Mouse (Mus musculus) neural tube, embryonic 14.5 days (tissue): ENCODE measurements at regions not wholly inside any gene's neighbourhood (a gene's known extent, or its start where the extent isn't known, plus 50 kb on each side); places are given as distances from the start of the nearest gene placed in this dataset.

ENCODE experiments used
- ATAC-seq: fragments of 200-750 bp; cut with Nextera tagmentation; 2 replicates; pipeline ENCODE4 v1.8.0; 2017; ENCODE audit warnings: low read depth, mild to moderate bottlenecking, moderate TSS enrichment, moderate library complexity
- H3K27ac ChIP-seq: fragments of 300-500 bp; sonication (generic); 2 replicates; pipeline ENCODE4 v1.5.1; 2014; ENCODE audit warnings: low read depth, mild to moderate bottlenecking, control low read depth, low read length, moderate library complexity, mixed read lengths
- H3K27me3 ChIP-seq: fragments of 300-500 bp; sonication (generic); 2 replicates; pipeline ENCODE4 v1.6.1; 2014; ENCODE audit warnings: low read length; ENCODE audit not compliant: control insufficient read depth, insufficient read depth
- H3K36me3 ChIP-seq: fragments of 300-500 bp; sonication (generic); 2 replicates; pipeline ENCODE4 v1.6.1; 2014; ENCODE audit warnings: low read length, mixed read lengths; ENCODE audit not compliant: control insufficient read depth, insufficient read depth
- H3K4me1 ChIP-seq: fragments of 300-500 bp; sonication (generic); 2 replicates; pipeline ENCODE4 v1.6.1; 2014; ENCODE audit warnings: low read length; ENCODE audit not compliant: control insufficient read depth, insufficient read depth
- H3K4me2 ChIP-seq: fragments of 300-500 bp; sonication (generic); 2 replicates; pipeline ENCODE4 v1.6.1; 2014; ENCODE audit warnings: mild to moderate bottlenecking, low read depth, low read length, control low read depth
- H3K4me3 ChIP-seq: fragments of 300-500 bp; sonication (generic); 2 replicates; pipeline ENCODE4 v1.5.1; 2014; ENCODE audit warnings: low read depth, low read length, control low read depth, mixed read lengths
- H3K9ac ChIP-seq: fragments of 300-500 bp; sonication (generic); replicated peaks from 2 replicates; pipeline ENCODE4 v1.6.1; 2014; ENCODE audit warnings: low read depth, mild to moderate bottlenecking, control low read depth, low read length, mixed read lengths
- H3K9me3 ChIP-seq: fragments of 300-500 bp; sonication (generic); 2 replicates; pipeline ENCODE4 v1.6.1; 2016; ENCODE audit warnings: low read length; ENCODE audit not compliant: control insufficient read depth
- WGBS: fragments of 180-500 bp; shearing (Covaris S2); extraction: QIAGEN DNeasy Blood & Tissue Kit; methylation state at CpG from one replicate; pipeline ENCODE4 v1.1.7; 2014; 5-methylcytosine and 5-hydroxymethylcytosine counted together

DNA sequence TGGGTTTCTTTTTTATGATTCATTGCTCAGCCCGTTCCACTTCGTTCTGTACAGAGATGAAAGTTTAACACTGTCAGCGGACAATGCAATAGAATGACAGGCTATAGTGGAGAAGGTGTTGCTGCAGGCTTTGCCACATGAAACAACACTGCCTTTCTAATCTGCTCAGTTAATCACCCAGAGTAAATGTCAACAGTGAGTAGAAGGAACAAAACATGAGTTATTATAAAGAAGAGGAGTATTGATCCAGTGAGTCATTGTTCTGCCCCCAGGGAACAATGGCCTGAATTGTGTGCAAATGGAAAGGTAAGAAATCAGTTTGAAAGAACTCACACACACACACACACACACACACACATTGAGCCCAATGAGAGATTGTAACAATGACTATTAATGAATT is 118.2 kb downstream of the Qrsl1 start:
- Histone ChIP-seq H3K36me3 (no peaks in the 10 kb centered on the region), H3K4me3 (no peak overlapping the region), H3K4me2 (no peak overlapping the region), H3K27me3 (no peaks in the 10 kb centered on the region), H3K9me3 (peaks cover 3% of the 10 kb centered on the region; the same call in 1 of the 2 replicates), H3K9ac (no peak overlapping the region), H3K27ac (no peak overlapping the region), H3K4me1 (no peaks in the 10 kb centered on the region)
- ATAC-seq: no peak
- WGBS: 79% methylated on average over 3 of the region's 3 CpGs

GRCm38 (mm10) chr10:43790780-43791179 is 110.8 kb downstream of the Qrsl1 start:
- no peaks in the 10 kb centered on the region for H3K4me1 ChIP-seq
- H3K9ac ChIP-seq: no peak overlapping the region
- H3K36me3 ChIP-seq: no peaks in the 10 kb centered on the region
- ATAC-seq: no peak
- no peak overlapping the region for H3K27ac ChIP-seq
- H3K9me3 ChIP-seq: no peaks in the 10 kb centered on the region
- H3K27me3 ChIP-seq: no peaks in the 10 kb centered on the region
- H3K4me2 ChIP-seq: no peak overlapping the region
- H3K4me3 ChIP-seq: no peak overlapping the region
- WGBS: 91% methylated on average over 4 of the region's 4 CpGs

DNA sequence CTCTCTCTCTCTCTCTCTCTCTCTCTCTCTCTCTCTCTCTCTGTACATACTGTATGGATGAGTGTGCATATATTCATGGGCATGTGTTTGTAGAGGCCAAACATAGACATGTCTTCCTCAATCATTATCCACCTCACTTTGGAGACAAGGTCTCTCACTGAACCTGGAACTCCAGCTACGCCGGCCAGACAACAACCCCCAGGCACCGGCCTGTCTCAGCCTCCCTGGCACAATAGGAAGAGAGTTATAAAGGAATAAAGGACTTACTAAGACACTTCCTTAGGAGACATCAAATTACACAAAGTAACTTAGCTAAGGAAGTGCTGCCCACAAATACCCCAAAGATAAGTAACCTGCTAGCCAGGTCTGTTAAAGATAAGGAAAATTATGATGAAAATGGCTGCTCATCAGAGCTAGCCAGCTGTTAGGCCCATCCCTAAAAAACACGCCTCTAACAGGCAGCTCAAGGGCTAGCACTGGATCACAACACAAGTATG is 110.0 kb downstream of the Qrsl1 start:
- Histone ChIP-seq H3K4me2 (no peak overlapping the region), H3K27me3 (no peaks in the 10 kb centered on the region), H3K4me3 (no peak overlapping the region), H3K27ac (no peak overlapping the region), H3K4me1 (no peaks in the 10 kb centered on the region), H3K36me3 (no peaks in the 10 kb centered on the region), H3K9ac (no peak overlapping the region), H3K9me3 (no peaks in the 10 kb centered on the region)
- ATAC-seq: no peak
- 90% methylated on average over 4 of the region's 4 CpGs for WGBS

GRCm38 (mm10) chr10:43792618-43793017 is 108.9 kb downstream of the Qrsl1 start:
- Histone ChIP-seq H3K9ac (no peak overlapping the region), H3K4me2 (no peak overlapping the region), H3K27ac (no peak overlapping the region), H3K4me3 (no peak overlapping the region), H3K4me1 (no peaks in the 10 kb centered on the region), H3K27me3 (no peaks in the 10 kb centered on the region), H3K36me3 (no peaks in the 10 kb centered on the region), H3K9me3 (no peaks in the 10 kb centered on the region)
- ATAC-seq: no peak
- WGBS: 74% methylated on average over 3 of the region's 3 CpGs

DNA sequence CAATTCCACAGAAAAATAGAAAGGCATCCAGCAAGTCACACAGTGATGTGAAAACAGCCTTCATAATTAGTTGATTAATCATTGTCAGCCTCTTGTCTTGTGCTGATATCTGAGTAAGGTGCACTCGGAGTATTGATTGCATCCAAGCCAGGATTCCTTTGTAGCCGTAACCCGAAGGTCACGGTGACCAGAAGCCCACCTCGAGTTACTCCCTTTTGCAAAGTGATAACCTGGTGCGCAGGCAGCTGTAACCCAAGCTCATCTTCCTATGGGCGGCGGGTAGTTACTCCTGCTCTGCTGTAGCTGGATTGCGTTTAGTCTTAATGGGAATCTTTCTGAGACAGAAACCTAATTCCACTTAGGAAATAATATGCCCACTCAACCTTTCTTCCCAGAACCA is 107.0 kb downstream of the Qrsl1 start:
- 89% methylated on average over 9 of the region's 9 CpGs for WGBS
- Histone ChIP-seq H3K4me2 (no peak overlapping the region), H3K27me3 (no peaks in the 10 kb centered on the region), H3K4me3 (no peak overlapping the region), H3K36me3 (no peaks in the 10 kb centered on the region), H3K4me1 (no peaks in the 10 kb centered on the region), H3K27ac (no peak overlapping the region), H3K9me3 (no peaks in the 10 kb centered on the region), H3K9ac (no peak overlapping the region)
- ATAC-seq: no peak

DNA sequence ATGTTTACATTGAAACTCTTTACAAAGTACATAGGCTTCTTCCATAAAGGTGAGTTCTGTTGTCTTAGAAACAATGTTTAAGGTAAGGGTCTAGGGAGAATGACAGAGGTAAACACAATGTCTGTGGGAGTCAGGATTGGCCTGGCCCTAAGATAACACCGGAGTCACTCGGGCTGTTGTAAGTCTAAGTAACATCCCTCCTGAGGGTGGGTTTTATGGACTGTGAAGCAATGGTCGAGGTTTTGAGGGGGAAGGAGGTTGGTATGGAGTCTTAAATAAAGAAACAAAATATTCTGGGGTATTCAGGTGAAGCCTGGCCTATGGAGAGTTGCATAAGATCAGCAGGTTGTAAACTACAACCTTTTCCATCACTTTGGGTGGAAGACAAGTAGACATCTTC is 101.5 kb downstream of the Qrsl1 start:
- Histone ChIP-seq H3K9me3 (no peaks in the 10 kb centered on the region), H3K4me1 (no peaks in the 10 kb centered on the region), H3K4me2 (no peak overlapping the region), H3K27me3 (no peaks in the 10 kb centered on the region), H3K36me3 (no peaks in the 10 kb centered on the region), H3K4me3 (no peak overlapping the region), H3K9ac (no peak overlapping the region), H3K27ac (no peak overlapping the region)
- no peak for ATAC-seq
- 79% methylated on average over 3 of the region's 3 CpGs for WGBS

DNA sequence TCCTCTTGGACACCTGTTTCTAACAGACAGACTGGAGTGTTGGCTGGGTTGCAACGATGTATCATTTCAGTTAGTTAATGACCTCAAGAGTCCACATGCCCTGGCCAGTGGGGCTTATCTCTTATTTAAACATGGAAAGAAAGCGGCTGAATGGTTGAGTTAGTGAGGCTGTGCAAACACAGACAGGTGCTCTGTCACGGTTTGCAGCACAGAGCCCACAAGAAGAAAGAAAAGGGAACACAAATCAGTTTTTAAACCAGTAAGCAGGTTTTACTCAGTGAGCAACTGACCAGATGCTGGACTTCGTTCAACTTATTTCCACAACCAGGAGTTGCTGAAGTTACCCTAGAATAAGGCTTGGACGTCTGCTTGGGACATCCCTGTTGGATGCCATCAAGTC is 86.3 kb downstream of the Qrsl1 start:
- Histone ChIP-seq H3K4me2 (no peak overlapping the region), H3K9ac (no peak overlapping the region), H3K27me3 (no peaks in the 10 kb centered on the region), H3K4me1 (no peaks in the 10 kb centered on the region), H3K27ac (no peak overlapping the region), H3K36me3 (no peaks in the 10 kb centered on the region), H3K9me3 (no peaks in the 10 kb centered on the region), H3K4me3 (no peak overlapping the region)
- WGBS: 78% methylated on average over 5 of the region's 5 CpGs
- ATAC-seq: no peak

GRCm38 (mm10) chr10:43817522-43818198 is 83.9 kb downstream of the Qrsl1 start:
- ATAC-seq: no peak
- no peaks in the 10 kb centered on the region for H3K9me3 ChIP-seq
- H3K27ac ChIP-seq: no peak overlapping the region
- H3K4me3 ChIP-seq: no peak overlapping the region
- H3K36me3 ChIP-seq: no peaks in the 10 kb centered on the region
- no peak overlapping the region for H3K9ac ChIP-seq
- no peaks in the 10 kb centered on the region for H3K4me1 ChIP-seq
- H3K4me2 ChIP-seq: no peak overlapping the region
- 83% methylated on average over 9 of the region's 9 CpGs for WGBS
- H3K27me3 ChIP-seq: no peaks in the 10 kb centered on the region

- Histone ChIP-seq H3K27me3 (no peaks in the 10 kb centered on the region), H3K36me3 (no peaks in the 10 kb centered on the region), H3K4me1 (no peaks in the 10 kb centered on the region), H3K4me2 (no peak overlapping the region), H3K4me3 (no peak overlapping the region), H3K9me3 (no peaks in the 10 kb centered on the region), H3K9ac (no peak overlapping the region), H3K27ac (no peak overlapping the region)
- ATAC-seq: no peak
- 78% methylated on average over 5 of the region's 5 CpGs for WGBS
These were observed 82.9 kb downstream of the Qrsl1 start for GRCm38 (mm10) chr10:43818623-43819022.
